Mouse (Mus musculus): Measurements from ENCODE around the gene Tmem87a. TPM values are rescaled to one million over a fixed set of nuclear protein-coding genes. Genes with fewer than 3 reads are reported as not detected.

Tmem87a gene
- polyA plus RNA-seq (2015; fragmentation: Nextera tagmentation; extraction: Ambion mirVana), result 10.3 and 11.1 TPM in 2 replicates

DNA sequence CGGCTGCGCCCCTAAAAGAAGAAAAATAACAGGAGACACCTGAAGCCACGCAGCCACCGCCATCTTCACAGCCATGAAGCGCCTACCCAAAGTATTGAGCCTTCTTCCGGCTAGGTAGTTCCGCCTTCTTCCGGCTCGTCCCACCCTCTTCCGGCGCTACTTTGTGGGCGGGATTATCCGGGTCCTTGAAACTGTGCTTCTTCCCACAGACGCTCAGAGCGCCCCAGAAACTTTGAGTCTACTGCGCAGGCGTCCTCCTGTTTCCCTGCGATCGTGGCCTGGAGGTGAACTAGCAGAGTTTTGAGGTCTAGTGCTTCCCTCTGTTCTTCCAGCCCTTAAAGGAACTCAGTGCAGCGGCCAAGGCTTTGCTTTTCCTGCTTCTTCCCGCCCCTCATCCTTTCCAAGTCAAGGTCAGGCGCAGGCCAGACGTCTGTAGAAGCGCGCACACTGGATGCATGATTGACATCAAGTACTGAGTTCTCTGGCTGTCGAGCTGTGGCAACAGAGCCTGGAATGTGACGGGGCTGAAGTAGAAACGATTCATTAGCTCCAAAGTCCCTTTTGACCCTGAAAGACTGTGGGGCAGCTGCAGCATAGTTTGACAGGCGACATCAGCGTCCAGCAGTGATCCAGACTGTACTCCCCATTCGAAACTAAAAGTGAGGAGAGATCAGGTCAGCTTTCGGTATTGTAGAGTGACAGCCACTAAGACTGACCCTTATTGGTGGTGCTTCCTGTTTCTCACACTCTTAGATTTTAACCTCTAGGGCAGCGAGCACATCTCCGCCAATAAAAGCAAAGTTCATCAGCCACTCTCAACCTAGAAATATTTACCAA, at the start of gene Tmem87a:
Gene Tmem87a, minus strand, starts transcription at position 128 of the 837 bp plus-strand sequence.
- H3K4me2 ChIP-seq, result peak within 1 kb of the TSS; percentile 76
- WGBS, result under 1% methylated on average over 34 of the region's 34 CpGs
- H3K36me3 ChIP-seq, result no peaks in the 10 kb centered on the region; the same call in 1 of the 2 replicates
- no peaks in the 10 kb centered on the region for H3K27me3 ChIP-seq
- H3K4me1 ChIP-seq, result peaks cover 12% of the 10 kb centered on the region
- peak within 1 kb of the TSS; percentile 79 for H3K4me3 ChIP-seq
- peak within 1 kb of the TSS; percentile 97 for H3K27ac ChIP-seq
- ATAC-seq (ENCODE audit: insufficient number of reproducible peaks, low FRiP score, low TSS enrichment, low read depth), result peak; percentile 99
- H3K9ac ChIP-seq, result peak within 1 kb of the TSS; percentile 82
- no peaks in the 10 kb centered on the region for H3K9me3 ChIP-seq

- no peaks in the 10 kb centered on the region for H3K9me3 ChIP-seq
- no peaks in the 10 kb centered on the region for H3K27me3 ChIP-seq
- no peak overlapping the region for H3K4me3 ChIP-seq
- H3K27ac ChIP-seq, result no peak overlapping the region
- WGBS, result 77% methylated on average over 4 of the region's 4 CpGs
- no peaks in the 10 kb centered on the region for H3K4me1 ChIP-seq
- H3K9ac ChIP-seq, result no peak overlapping the region
- H3K36me3 ChIP-seq, result no peaks in the 10 kb centered on the region
- no peak for ATAC-seq (ENCODE audit: insufficient number of reproducible peaks, low FRiP score, low TSS enrichment, low read depth)
- no peak overlapping the region for H3K4me2 ChIP-seq
Observed at GRCm38 (mm10) chr2:120452600-120452999, 48.7 kb upstream of the Tmem87a start.

DNA sequence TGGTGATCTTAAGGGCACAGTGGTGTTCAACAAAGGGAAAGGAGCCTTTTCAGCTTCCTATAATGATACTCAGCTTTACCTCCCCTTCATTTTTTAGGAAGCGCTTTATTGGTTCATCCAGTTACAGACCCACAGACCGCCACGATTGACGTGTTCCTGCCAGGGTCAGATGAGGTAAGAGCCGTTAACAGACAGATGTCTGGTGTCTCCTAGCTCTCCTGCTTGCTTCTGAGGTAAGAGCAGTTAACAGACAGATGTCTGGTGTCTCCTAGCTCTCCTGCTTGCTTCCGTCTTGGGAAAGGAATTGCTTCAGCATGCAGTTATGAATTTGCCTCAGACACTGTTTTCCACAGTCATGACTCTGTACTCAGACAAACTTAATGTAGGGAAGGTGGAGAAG, 46.8 kb upstream of the Tmem87a start:
- H3K27me3 ChIP-seq, result no peaks in the 10 kb centered on the region
- H3K9ac ChIP-seq, result no peak overlapping the region
- no peaks in the 10 kb centered on the region for H3K9me3 ChIP-seq
- ATAC-seq (ENCODE audit: insufficient number of reproducible peaks, low FRiP score, low TSS enrichment, low read depth), result no peak
- no peak overlapping the region for H3K27ac ChIP-seq
- no peak overlapping the region for H3K4me3 ChIP-seq
- 55% methylated on average over 6 of the region's 6 CpGs for WGBS
- H3K4me2 ChIP-seq, result no peak overlapping the region
- H3K36me3 ChIP-seq, result no peaks in the 10 kb centered on the region
- H3K4me1 ChIP-seq, result no peaks in the 10 kb centered on the region

- WGBS, result 92% methylated on average over 1 of the region's 1 CpGs
- Histone ChIP-seq H3K9ac (no peak overlapping the region), H3K9me3 (no peaks in the 10 kb centered on the region), H3K4me2 (no peak overlapping the region), H3K27me3 (no peaks in the 10 kb centered on the region), H3K36me3 (no peaks in the 10 kb centered on the region), H3K4me3 (no peak overlapping the region), H3K4me1 (no peaks in the 10 kb centered on the region), H3K27ac (no peak overlapping the region)
- ATAC-seq (ENCODE audit: insufficient number of reproducible peaks, low FRiP score, low TSS enrichment, low read depth), result no peak
Observed at GRCm38 (mm10) chr2:120447306-120447705, 43.4 kb upstream of the Tmem87a start.

GRCm38 (mm10) chr2:120446373-120446772, 42.5 kb upstream of the Tmem87a start:
- H3K9me3 ChIP-seq, result no peaks in the 10 kb centered on the region
- no peaks in the 10 kb centered on the region for H3K36me3 ChIP-seq
- no peaks in the 10 kb centered on the region for H3K27me3 ChIP-seq
- H3K27ac ChIP-seq, result no peak overlapping the region
- H3K4me1 ChIP-seq, result no peaks in the 10 kb centered on the region
- H3K9ac ChIP-seq, result no peak overlapping the region
- no peak overlapping the region for H3K4me3 ChIP-seq
- no peak overlapping the region for H3K4me2 ChIP-seq
- no peak for ATAC-seq (ENCODE audit: insufficient number of reproducible peaks, low FRiP score, low TSS enrichment, low read depth)
- 75% methylated on average over 10 of the region's 10 CpGs for WGBS

GRCm38 (mm10) chr2:120444486-120444885, 40.6 kb upstream of the Tmem87a start:
- Histone ChIP-seq H3K27ac (no peak overlapping the region), H3K4me3 (no peak overlapping the region), H3K4me1 (no peaks in the 10 kb centered on the region), H3K27me3 (no peaks in the 10 kb centered on the region), H3K4me2 (no peak overlapping the region), H3K9ac (no peak overlapping the region), H3K9me3 (no peaks in the 10 kb centered on the region), H3K36me3 (no peaks in the 10 kb centered on the region)
- WGBS, result 86% methylated on average over 1 of the region's 1 CpGs
- no peak for ATAC-seq (ENCODE audit: insufficient number of reproducible peaks, low FRiP score, low TSS enrichment, low read depth)

GRCm38 (mm10) chr2:120424386-120424785, 20.5 kb upstream of the Tmem87a start:
- Histone ChIP-seq H3K9me3 (no peaks in the 10 kb centered on the region), H3K4me3 (no peak overlapping the region), H3K36me3 (no peaks in the 10 kb centered on the region), H3K4me2 (no peak overlapping the region), H3K9ac (no peak overlapping the region), H3K4me1 (no peaks in the 10 kb centered on the region), H3K27me3 (no peaks in the 10 kb centered on the region), H3K27ac (no peak overlapping the region)
- ATAC-seq (ENCODE audit: insufficient number of reproducible peaks, low FRiP score, low TSS enrichment, low read depth), result no peak
- WGBS, result 80% methylated on average over 5 of the region's 5 CpGs

DNA sequence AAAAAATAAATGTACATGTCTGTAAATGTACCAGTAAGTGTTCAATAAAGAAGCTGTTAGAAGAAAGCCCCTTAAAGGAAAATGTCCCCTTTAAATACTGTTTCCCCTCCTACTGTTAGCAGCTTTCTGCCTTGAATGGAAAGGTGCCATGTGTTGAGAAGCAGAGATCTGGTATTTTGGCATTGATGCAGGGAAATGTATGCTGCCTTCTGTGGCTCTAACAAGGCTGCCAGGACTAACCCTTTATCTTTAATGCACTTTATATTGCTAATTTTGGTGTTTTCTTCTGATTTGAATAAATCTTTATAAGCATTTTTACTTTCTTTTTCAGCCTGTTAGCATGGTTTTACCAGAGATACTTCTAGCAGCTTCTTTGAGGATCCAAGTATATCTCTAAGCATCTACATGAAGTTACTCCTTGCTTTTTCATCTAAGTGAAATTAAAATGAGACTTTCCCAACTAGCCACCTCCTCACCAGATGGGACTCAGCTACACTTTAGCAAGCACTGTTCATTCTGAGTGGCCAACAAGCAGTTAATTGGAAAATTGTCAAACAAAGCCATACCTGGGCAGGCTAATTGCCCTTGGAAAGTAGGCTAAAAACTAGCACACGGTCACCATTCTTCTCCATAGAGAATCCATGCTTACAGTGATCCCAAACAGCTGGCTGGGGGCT, 11.0 kb upstream of the Tmem87a start:
- H3K4me2 ChIP-seq, result no peak overlapping the region
- no peak for ATAC-seq (ENCODE audit: insufficient number of reproducible peaks, low FRiP score, low TSS enrichment, low read depth)

DNA sequence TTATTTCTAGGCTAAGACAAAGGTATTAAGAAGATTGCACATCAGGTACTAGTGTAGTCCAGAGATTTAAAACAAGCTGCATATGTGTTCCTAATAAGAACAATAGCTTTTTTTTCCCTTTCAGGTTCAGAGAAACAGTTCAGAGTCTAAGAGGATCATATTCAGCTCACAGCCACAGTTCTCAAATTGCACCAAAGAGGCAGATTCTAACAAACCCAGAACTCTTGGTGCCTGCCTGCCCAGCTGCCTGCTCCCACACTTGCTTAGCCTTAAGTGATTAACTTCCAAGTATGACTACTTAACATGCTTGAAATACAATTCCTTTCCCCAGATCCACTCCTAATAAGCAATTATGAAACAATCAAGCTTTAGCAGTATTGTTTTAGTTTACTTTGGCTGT, 10.2 kb upstream of the Tmem87a start:
- Histone ChIP-seq H3K4me3 (no peak overlapping the region), H3K27ac (no peak overlapping the region), H3K36me3 (peaks cover 3% of the 10 kb centered on the region; the same call in 1 of the 2 replicates), H3K9ac (no peak overlapping the region), H3K27me3 (no peaks in the 10 kb centered on the region), H3K9me3 (no peaks in the 10 kb centered on the region), H3K4me1 (no peaks in the 10 kb centered on the region), H3K4me2 (no peak overlapping the region)
- no peak for ATAC-seq (ENCODE audit: insufficient number of reproducible peaks, low FRiP score, low TSS enrichment, low read depth)

More for the DNA sequence above, 11.0 kb upstream of the Tmem87a start:
- Histone ChIP-seq H3K9ac (no peak overlapping the region), H3K36me3 (peaks cover 3% of the 10 kb centered on the region; the same call in 1 of the 2 replicates), H3K4me3 (no peak overlapping the region), H3K27ac (no peak overlapping the region), H3K9me3 (no peaks in the 10 kb centered on the region), H3K4me1 (no peaks in the 10 kb centered on the region), H3K27me3 (no peaks in the 10 kb centered on the region)
- 47% methylated on average over 1 of the region's 1 CpGs for WGBS

DNA sequence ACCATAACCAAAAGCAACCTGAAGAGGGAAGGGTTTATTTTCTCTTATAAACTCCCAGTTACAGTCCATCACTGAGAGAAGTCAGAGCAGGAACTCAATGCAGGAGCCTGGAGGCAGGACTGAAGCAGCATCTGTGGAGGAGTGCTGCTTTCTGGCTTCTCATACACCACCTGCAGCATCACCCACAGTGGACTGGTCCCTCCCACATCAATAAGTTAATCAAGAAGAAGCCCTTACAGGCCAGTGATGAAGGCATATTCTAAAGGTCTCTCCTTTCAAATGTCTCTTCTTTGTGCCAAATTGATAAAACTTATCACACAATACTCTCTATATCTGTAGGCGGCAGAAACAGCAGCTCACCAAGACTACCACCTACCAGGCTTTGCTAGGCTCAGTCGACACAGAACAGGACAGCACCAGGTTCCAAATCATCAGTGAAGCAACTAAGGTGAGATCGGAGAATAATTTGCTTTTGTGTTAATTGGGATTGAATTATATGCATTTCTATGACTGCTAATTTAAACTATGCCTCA, 7.2 kb upstream of the Tmem87a start:
- Histone ChIP-seq H3K9ac (no peak overlapping the region), H3K4me2 (no peak overlapping the region), H3K9me3 (no peaks in the 10 kb centered on the region), H3K36me3 (peaks cover 3% of the 10 kb centered on the region; the same call in 1 of the 2 replicates), H3K27me3 (no peaks in the 10 kb centered on the region), H3K27ac (no peak overlapping the region), H3K4me3 (no peak overlapping the region), H3K4me1 (no peaks in the 10 kb centered on the region)
- 93% methylated on average over 3 of the region's 3 CpGs for whole genome bisulfite sequencing
- no peak for ATAC-seq (ENCODE audit: insufficient number of reproducible peaks, low FRiP score, low TSS enrichment, low read depth)

DNA sequence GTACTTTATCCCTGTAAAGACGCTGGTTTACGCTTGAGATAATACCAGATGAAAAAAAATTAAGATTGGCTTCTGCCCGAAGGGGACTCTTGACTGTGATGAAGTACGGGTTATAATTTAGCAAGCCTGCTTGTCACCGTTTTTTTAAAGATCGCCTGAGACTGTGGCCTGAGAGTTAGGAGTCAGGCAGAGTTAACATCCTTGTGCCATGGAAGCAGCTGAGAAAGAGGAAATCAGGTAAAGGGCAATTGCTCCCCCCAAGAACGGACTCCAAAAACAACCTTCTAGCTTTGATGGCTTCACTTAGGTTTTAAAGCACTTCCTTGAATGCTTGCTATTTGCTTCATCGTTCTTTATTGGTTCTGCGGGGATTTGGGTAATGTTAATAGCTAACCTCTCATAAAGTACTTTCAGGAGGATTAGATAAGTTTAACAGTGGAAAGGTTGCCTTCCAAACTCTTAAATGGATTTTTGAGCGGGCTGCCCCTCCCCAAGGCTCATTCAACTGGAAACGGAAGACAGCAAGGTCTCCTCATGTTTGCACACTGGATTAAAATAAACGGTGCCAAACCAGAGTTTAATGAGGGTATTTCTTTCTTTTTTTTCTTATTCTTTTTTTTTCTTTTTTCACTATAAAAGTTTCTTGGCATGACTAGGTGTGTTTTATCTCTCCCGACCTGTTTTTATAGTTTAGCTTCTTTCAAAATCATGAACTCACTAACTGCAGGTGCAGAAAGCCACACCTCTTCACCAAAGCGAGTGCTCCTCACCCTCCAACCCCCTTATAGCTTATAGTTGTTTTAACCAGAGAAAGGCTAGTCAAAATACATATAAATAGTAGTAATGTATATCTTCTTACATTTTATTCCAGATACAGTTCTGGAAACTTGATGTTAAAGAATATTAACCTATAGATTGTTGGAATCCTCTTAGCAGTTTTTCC, 1.2 kb upstream of the Tmem87a start:
- peak overlapping the region; percentile 79 for H3K4me3 ChIP-seq
- H3K9me3 ChIP-seq, result no peaks in the 10 kb centered on the region
- WGBS, result 14% methylated on average over 14 of the region's 14 CpGs
- H3K9ac ChIP-seq, result peak overlapping the region; percentile 75
- H3K36me3 ChIP-seq, result no peaks in the 10 kb centered on the region; the same call in 1 of the 2 replicates
- H3K27me3 ChIP-seq, result no peaks in the 10 kb centered on the region
- H3K27ac ChIP-seq, result peak overlapping the region; percentile 97
- no peak for ATAC-seq (ENCODE audit: insufficient number of reproducible peaks, low FRiP score, low TSS enrichment, low read depth)
- H3K4me2 ChIP-seq, result peak overlapping the region; percentile 76
- peaks cover 12% of the 10 kb centered on the region for H3K4me1 ChIP-seq

All from limb, embryonic 15.5 days (tissue).